Mouse (Mus musculus) left cerebral cortex, adult 2 months (tissue): Measurements from ENCODE around the gene Olfr694. TPM values are rescaled to one million over a fixed set of nuclear protein-coding genes. Genes with fewer than 3 reads are reported as not detected.
"Not testable (repeated sequence)": the region's sequence is repeated elsewhere in the genome, so short reads cannot be mapped to it uniquely, and the experiment has no call there.

Experiments
- DNase-seq, 2 experiments: peaks; one replicate each; pipeline ENCODE4 v3.0.0; 2021 to 2022; ENCODE audit warnings: low spot score in 2 of 2, mixed read lengths in 1 of 2; ENCODE audit errors: extremely low spot score in 1 of 2
- H3K27ac ChIP-seq: fragments of 200-600 bp; 2 replicates; pipeline ENCODE4 v1.8.1; 2022
- H3K4me3 ChIP-seq: fragments of 200-600 bp; 2 replicates; pipeline ENCODE4 v1.8.1; 2022
- CTCF ChIP-seq: fragments of 200-600 bp; IDR thresholded peaks from 2 replicates; pipeline ENCODE4 v1.8.1; 2022; ENCODE audit warnings: antibody characterized with exemption, mild to moderate bottlenecking, moderate library complexity
- intact Hi-C: fragments of 180-260 bp; cut with DNase I; formaldehyde crosslinking; loops from one replicate; pipeline ENCODE4 v1.15.1; 2025
- long read RNA-seq, 2 experiments: library from polyadenylated mRNA; stranded (forward); transcript quantifications; one replicate each; pipeline ENCODE4 v2.0.0; 2021; ENCODE audit warnings: borderline mapping rate in 2 of 2
- total RNA-seq, 2 experiments: library from RNA; stranded (reverse); gene quantifications; 2 replicates each; pipeline ENCODE4 v1.2.3; 2021

The Olfr694 gene
- total RNA-seq: not detected
- long read RNA-seq, experiment 1: 0 reads
- long read RNA-seq, experiment 2: 0 reads

- no peak for TF ChIP-seq CTCF
- Histone ChIP-seq H3K4me3 (no peak within 1 kb of the TSS), H3K27ac (no peak within 1 kb of the TSS)
- intact Hi-C loops: no loop called here
- no peak for DNase-seq
These were observed at the start of gene Olfr694 for GRCm38 (mm10) chr7:106691714-106692113. Gene Olfr694 (minus strand): TSS chr7:106691814.

DNA sequence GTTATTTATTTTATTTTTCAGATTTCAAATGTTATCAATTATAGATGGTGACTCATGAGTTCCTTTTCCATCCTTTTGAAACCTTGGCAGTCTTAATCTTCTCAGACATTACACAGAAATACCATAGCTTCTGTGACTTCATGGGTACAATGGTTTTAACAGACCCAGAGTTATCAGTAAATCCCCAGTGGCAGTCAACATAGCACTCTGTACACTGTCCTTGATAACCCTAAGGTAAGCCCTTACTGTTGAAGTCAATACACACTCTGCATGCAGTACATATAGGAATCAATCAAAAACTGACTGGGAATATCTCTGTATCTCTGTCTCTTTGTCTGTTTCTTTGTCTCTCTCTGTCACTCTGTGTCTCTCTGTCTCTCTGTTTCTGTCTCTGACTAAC, 45.4 kb upstream of the Olfr694 start:
- Histone ChIP-seq H3K27ac (no peak overlapping the region), H3K4me3 (no peak overlapping the region)
- intact Hi-C loops: no loop called here
- no peak for DNase-seq
- no peak for TF ChIP-seq CTCF

- Histone ChIP-seq H3K4me3 (no peak overlapping the region), H3K27ac (no peak overlapping the region)
- intact Hi-C loops: no loop called here
- no peak for TF ChIP-seq CTCF
- no peak for DNase-seq
These were observed 42.1 kb upstream of the Olfr694 start for GRCm38 (mm10) chr7:106733717-106734116.

GRCm38 (mm10) chr7:106725654-106726053, 34.0 kb upstream of the Olfr694 start:
- H3K27ac ChIP-seq, H3K4me3 ChIP-seq, DNase-seq, intact Hi-C loops: not testable (repeated sequence)

DNA sequence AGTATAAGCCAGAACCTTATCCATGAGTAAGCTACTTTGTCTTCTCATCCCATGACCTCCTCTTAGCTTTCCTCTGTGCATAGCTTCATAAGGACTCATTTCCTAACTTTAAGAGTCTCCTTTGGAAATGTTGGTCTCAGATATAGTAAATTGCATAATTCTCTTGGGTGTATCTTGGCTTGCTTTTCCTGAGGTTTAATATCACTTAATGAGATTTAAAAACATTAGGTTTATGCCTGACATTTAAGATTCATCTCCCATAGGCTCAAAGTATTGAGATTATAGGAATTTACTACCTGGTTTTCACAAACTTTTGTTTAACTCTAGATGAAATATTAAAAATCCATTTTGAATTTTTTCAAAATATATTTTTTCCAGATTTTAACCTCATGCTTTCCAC, 24.7 kb upstream of the Olfr694 start, which contains the start of gene Olfr695:
TSS of gene Olfr695 (minus strand) at position 101 of the 400 bp plus-strand sequence.
- no peak within 1 kb of the TSS for H3K27ac ChIP-seq
- intact Hi-C loops: no loop called here
- no peak for TF ChIP-seq CTCF
- no peak for DNase-seq
- H3K4me3 ChIP-seq: no peak within 1 kb of the TSS

DNA sequence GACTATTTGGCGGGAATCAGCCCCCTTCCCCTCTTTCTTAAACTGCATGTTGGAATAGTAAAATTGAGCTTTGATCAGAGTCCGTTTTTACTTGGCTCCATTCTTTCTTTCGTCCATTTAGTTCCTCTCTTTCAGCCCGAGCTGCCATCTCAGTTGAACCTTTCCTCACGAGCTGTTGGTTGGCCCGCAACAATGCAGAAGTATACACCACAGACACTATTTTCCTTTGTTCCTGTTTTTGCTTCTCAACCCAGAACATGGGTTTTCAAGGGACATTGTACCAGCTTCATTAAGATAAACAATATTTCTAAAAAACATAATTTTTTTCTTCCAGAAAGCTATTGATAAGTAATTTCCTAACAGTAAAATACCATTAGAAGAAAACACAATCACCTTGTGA, 19.8 kb upstream of the Olfr694 start:
- H3K4me3 ChIP-seq: no peak overlapping the region
- intact Hi-C loops: no loop called here
- DNase-seq: no peak
- H3K27ac ChIP-seq: no peak overlapping the region
- TF ChIP-seq CTCF: no peak

DNA sequence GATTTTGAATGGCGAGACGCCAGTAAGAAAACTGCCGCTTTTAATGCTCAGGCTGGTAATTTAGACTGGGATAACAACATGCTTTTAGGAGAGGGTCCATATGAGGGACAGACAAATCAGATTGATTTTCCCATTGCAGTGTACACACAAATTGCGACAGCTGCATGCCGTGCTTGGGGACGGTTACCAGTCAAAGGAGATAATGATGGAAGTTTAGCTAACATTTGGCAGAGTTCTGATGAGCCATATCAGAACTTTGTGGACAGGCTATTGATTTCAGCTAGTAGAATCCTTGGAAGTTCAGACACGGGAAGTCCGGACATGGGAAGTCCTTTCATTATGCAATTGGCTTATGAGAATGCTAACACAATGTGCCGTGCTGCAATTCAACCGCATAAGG, 16.1 kb upstream of the Olfr694 start:
- intact Hi-C loops: loop anchor here (10.0 kb wide), 1 partner anchor 133 kb away; no protein-coding TSS in a partner anchor
- not testable (repeated sequence) for DNase-seq, H3K4me3 ChIP-seq, H3K27ac ChIP-seq

DNA sequence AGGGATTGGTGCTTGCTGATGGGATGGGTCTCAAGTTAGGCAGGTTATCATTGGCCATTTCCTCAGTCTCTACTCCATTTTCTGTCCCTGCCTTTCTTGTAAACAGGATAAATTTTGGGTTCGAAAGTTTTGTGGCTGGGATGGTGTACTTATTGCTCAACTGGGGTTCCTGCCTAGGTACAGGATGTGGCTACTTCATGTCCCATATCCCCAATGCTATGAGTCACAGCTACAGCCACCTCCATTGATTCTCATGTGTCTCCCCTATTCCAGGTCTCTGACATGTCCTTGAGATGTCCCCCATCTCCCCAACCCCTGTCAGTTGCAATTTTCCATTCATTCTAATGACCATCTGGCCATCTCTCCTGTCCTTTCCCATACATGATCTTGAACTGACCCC, 5.3 kb upstream of the Olfr694 start:
- TF ChIP-seq CTCF: no peak
- intact Hi-C loops: no loop called here
- Histone ChIP-seq H3K4me3 (no peak overlapping the region), H3K27ac (no peak overlapping the region)
- DNase-seq: no peak

DNA sequence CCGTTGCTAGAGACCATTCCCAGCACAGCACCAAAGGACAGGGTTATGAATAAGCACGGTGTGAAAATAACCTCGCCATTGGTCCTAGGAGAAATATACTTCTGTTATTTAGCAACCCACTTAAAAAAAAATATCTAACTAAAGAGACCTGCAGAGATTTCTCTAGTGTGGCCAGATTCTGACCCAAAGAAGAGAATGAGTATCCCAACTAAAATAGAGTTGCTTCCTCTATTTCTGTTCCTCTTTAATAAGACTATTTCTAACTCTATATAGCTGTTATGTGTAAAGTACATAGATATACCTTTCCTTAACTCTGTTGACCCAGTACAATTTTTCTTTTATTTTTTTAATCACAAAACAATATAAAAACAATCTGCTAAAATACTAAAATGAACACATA, 1.4 kb upstream of the Olfr694 start:
- no peak for DNase-seq
- intact Hi-C loops: no loop called here
- TF ChIP-seq CTCF: no peak
- Histone ChIP-seq H3K27ac (no peak overlapping the region), H3K4me3 (no peak overlapping the region)

DNA sequence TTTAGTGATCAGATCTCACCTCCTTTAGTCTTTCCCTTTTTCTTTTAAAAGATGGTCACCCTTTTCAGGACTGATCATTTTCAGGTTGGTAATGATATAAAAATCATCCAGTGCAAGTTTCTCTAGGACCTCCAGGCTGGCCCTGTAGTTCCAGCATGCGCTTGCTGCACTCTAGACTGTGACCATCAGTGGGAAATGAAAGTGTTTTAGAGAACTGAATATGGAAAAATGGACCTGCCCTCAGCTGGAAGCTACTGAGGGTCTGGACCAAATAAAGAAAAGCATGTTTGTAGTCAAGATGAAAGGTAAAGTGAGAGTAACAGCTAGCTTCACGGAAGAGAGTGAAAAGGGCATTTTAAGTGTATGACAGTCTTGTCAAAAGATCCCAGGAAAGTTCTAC, 6.2 kb downstream of the Olfr694 start:
- intact Hi-C loops: no loop called here
- H3K27ac ChIP-seq: no peak overlapping the region
- no peak for DNase-seq
- H3K4me3 ChIP-seq: no peak overlapping the region
- TF ChIP-seq CTCF: no peak

GRCm38 (mm10) chr7:106680484-106680883, 11.1 kb downstream of the Olfr694 start, which contains the start of gene Olfr693:
Gene Olfr693 (minus strand): TSS chr7:106680584.
- Histone ChIP-seq H3K27ac (no peak within 1 kb of the TSS), H3K4me3 (no peak within 1 kb of the TSS)
- DNase-seq: no peak
- intact Hi-C loops: no loop called here
- TF ChIP-seq CTCF: no peak

GRCm38 (mm10) chr7:106652344-106652652, 39.3 kb downstream of the Olfr694 start:
- Histone ChIP-seq H3K27ac (no peak overlapping the region), H3K4me3 (no peak overlapping the region)
- TF ChIP-seq CTCF: no peak
- no peak for DNase-seq
- intact Hi-C loops: no loop called here

GRCm38 (mm10) chr7:106651555-106652343, 39.9 kb downstream of the Olfr694 start:
- Histone ChIP-seq H3K4me3 (no peak overlapping the region), H3K27ac (no peak overlapping the region)
- intact Hi-C loops: no loop called here
- no peak for TF ChIP-seq CTCF
- DNase-seq: no peak
